Mouse (Mus musculus): Measurements from ENCODE around the gene Capn11. TPM values are rescaled to one million over a fixed set of nuclear protein-coding genes. Genes with fewer than 3 reads are reported as not detected.
"Not testable (repeated sequence)": the region's sequence is repeated elsewhere in the genome, so short reads cannot be mapped to it uniquely, and the experiment has no call there.

Gene Capn11
- total RNA-seq, 2 experiments from 2014 or later, result 0.13 to 0.59 TPM

- DNase-seq, result no peak
Measured at GRCm38 (mm10) chr17:45628885-45629855, 30.0 kb downstream of the Capn11 start.

GRCm38 (mm10) chr17:45628160-45628559 lies 31.0 kb downstream of the Capn11 start:
- no peak for DNase-seq

GRCm38 (mm10) chr17:45626577-45627134 lies 32.5 kb downstream of the Capn11 start:
- DNase-seq, result peak; percentile 52

GRCm38 (mm10) chr17:45623425-45623824 lies 35.7 kb downstream of the Capn11 start:
- DNase-seq, result not testable (repeated sequence)

- DNase-seq, result peak; percentile 41
Measured at GRCm38 (mm10) chr17:45619386-45620256, 39.5 kb downstream of the Capn11 start.

- peak; percentile 61 for DNase-seq
Measured at GRCm38 (mm10) chr17:45618941-45619385, 40.2 kb downstream of the Capn11 start.

GRCm38 (mm10) chr17:45617655-45618054 lies 41.5 kb downstream of the Capn11 start:
- no peak for DNase-seq

- DNase-seq, result no peak
Measured at GRCm38 (mm10) chr17:45616679-45617078, 42.4 kb downstream of the Capn11 start.

- DNase-seq, result no peak
Measured at GRCm38 (mm10) chr17:45616046-45616650, 43.0 kb downstream of the Capn11 start.

- DNase-seq, result no peak
Measured at GRCm38 (mm10) chr17:45612921-45613320, 46.2 kb downstream of the Capn11 start.

- DNase-seq, result no peak
Measured at GRCm38 (mm10) chr17:45612008-45612407, 47.1 kb downstream of the Capn11 start.

- peak; percentile 62 for DNase-seq
Measured at GRCm38 (mm10) chr17:45610144-45610866, 48.8 kb downstream of the Capn11 start.

- no peak for DNase-seq
Measured at GRCm38 (mm10) chr17:45608396-45608795, 50.7 kb downstream of the Capn11 start.

GRCm38 (mm10) chr17:45606992-45607879 lies 51.9 kb downstream of the Capn11 start:
- DNase-seq, result no peak

GRCm38 (mm10) chr17:45602984-45603383 lies 56.1 kb downstream of the Capn11 start:
- no peak for DNase-seq

- DNase-seq, result no peak
Measured at GRCm38 (mm10) chr17:45601877-45602304, 57.2 kb downstream of the Capn11 start, which contains the start of gene Mymx. Gene Mymx, minus strand, starts transcription at chr17:45602102.

- DNase-seq, result no peak
Measured at GRCm38 (mm10) chr17:45601325-45601724, 57.8 kb downstream of the Capn11 start.

GRCm38 (mm10) chr17:45600267-45600666 lies 58.9 kb downstream of the Capn11 start:
- no peak for DNase-seq

GRCm38 (mm10) chr17:45599446-45600242 lies 59.5 kb downstream of the Capn11 start, which contains the start of gene Slc29a1:
Gene Slc29a1, minus strand, starts transcription at chr17:45599606.
- peak; percentile 77 for DNase-seq
